In the genomic region with DNA sequence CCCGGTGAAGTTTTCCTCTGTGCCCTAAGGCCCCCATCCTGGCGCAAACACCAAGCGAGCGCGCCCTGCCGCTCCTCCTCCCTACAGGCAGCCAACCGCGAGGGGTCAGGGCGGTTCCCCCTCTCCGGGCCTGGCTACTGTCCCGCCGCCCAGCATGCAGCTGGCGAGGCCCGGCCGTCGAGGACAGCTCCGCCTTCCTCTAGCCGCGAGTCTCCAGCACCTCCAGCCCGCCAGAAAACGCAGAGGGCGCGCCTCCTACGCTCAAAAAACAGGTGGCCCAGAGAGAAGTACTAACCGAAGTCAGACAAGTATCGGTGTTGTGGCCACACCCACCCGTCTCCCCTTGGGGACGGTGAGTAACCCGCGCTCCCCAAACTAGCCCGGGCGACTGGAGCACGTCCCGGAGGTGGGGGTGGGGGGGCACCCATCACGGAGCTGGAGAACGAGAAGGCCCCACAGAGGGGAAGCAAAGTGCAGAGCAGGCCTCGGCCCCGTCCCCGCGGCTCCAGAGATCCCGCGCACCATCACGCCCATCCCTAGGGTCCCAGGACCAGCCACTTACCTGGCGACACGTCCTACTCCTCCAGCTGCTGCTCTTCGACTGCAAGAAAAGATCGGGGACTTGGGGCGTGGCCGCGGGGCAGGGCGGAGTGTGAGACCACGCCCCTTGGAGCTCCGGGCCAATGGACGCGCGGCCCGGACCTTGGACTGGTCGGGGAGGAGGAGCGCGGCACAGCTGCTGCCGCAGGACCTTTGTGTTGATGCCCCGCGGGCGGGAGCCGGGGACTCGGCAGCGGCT, we compare ENCODE assay signal across 8 mouse cellular contexts. TPM values are rescaled to one million over a fixed set of nuclear protein-coding genes. Genes with fewer than 3 reads are reported as not detected.
DNase-seq lines count a peak whose midpoint lies in the region; ATAC-seq lines count a peak whose summit lies in the region.

TSS of gene Carhsp1 (minus strand) at position 605 of the 799 bp plus-strand sequence.

- peak within 1 kb of the TSS; percentile 58 for H3K4me2 ChIP-seq in intestine, embryonic 14.5 days (ENCODE audit: low read length)

- peak within 1 kb of the TSS; percentile 57 for H3K4me3 ChIP-seq in intestine, embryonic 14.5 days (ENCODE audit: low read depth, low read length)

- H3K36me3 ChIP-seq in intestine, embryonic 14.5 days (ENCODE audit: control insufficient read depth, insufficient read depth, low read length), result 0 out of 2 replicates have a peak, but pooled peaks cover 4% of the 10 kb centered on the region

- no peaks in the 10 kb centered on the region for H3K27me3 ChIP-seq in intestine, embryonic 14.5 days (replicated peaks; ENCODE audit: control insufficient read depth, insufficient read depth, low read length)

- peak; percentile 90 for ATAC-seq in intestine, embryonic 14.5 days (replicated peaks; ENCODE audit: low FRiP score, low TSS enrichment, low read depth)

- H3K9ac ChIP-seq in intestine, embryonic 14.5 days (ENCODE audit: low read length), result peak within 1 kb of the TSS; percentile 61

- DNase-seq in adipocyte (ENCODE audit: low spot score), result peak; percentile 96
- DNase-seq in embryo, embryonic 10 days (ENCODE audit: low spot score), result peak; percentile 97
- peak; percentile 95 for DNase-seq in gastrocnemius, postnatal 14 days
- peak; percentile 96 for DNase-seq in intestine, embryonic 14.5 days (ENCODE audit: low spot score)
- peak; percentile 78 to 84 for DNase-seq in left cerebral cortex, postnatal 14 days (ENCODE audit: low spot score in 2 of 2)
- peak; percentile 97 for DNase-seq in mesoderm, embryonic 11.5 days (ENCODE audit: low read depth, low spot score)
- peak; percentile 60 to 76 for DNase-seq in right cerebral cortex, postnatal 36 days (ENCODE audit: low spot score in 2 of 2)
- peak; percentile 96 for DNase-seq in yolk sac, embryonic 10.5 days (ENCODE audit: low spot score)

- no peaks in the 10 kb centered on the region for H3K9me3 ChIP-seq in intestine, embryonic 14.5 days (ENCODE audit: control insufficient read depth, low read length)

- intact Hi-C loops in gastrocnemius, postnatal 14 days (cut with DNase I; ENCODE audit: low total_unique reads), result no loop called here
- intact Hi-C loops in left cerebral cortex, postnatal 14 days (cut with DNase I), result no loop called here

- H3K4me1 ChIP-seq in intestine, embryonic 14.5 days (replicated peaks; ENCODE audit: control insufficient read depth, insufficient read depth, low read length), result peaks cover 28% of the 10 kb centered on the region

- H3K27ac ChIP-seq in intestine, embryonic 14.5 days (ENCODE audit: low read depth), result peak within 1 kb of the TSS; percentile 82

- WGBS in intestine, embryonic 14.5 days, result under 1% methylated on average over 67 of the region's 67 CpGs

RNA-seq across cellular contexts. Expression of gene Carhsp1, which starts in this region (rescaled TPM):
- total RNA-seq in gastrocnemius, postnatal 14 days (2021), result 10 to 100 TPM; 12.7 to 13.2 TPM
- polyA plus RNA-seq in intestine, embryonic 14.5 days (2014; fragmentation: Nextera tagmentation; extraction: Ambion mirVana), result 41.5 and 43.4 TPM in 2 replicates
- total RNA-seq in left cerebral cortex, postnatal 14 days (2021), result 10 to 100 TPM in 1 of 2 experiments, 1 to 10 TPM in 1; 8.6 to 13.9 TPM

Comparison
In these comparisons a context has a peak if more than half of its experiments do, and no peak if none do; other contexts are left out.
1. Peak in every context shown above with its lines: DNase-seq, ATAC-seq, H3K4me3 ChIP-seq and H3K27ac ChIP-seq.